Mouse (Mus musculus): ENCODE data around the gene Pms1. TPM values are rescaled to one million over a fixed set of nuclear protein-coding genes. Genes with fewer than 3 reads are reported as not detected.
"Not testable (repeated sequence)": the region's sequence is repeated elsewhere in the genome, so short reads cannot be mapped to it uniquely, and the experiment has no call there.

Gene Pms1
- 6.3 and 7.2 TPM in 2 replicates for polyA plus RNA-seq (2015; fragmentation: Nextera tagmentation; extraction: Ambion mirVana)

DNA sequence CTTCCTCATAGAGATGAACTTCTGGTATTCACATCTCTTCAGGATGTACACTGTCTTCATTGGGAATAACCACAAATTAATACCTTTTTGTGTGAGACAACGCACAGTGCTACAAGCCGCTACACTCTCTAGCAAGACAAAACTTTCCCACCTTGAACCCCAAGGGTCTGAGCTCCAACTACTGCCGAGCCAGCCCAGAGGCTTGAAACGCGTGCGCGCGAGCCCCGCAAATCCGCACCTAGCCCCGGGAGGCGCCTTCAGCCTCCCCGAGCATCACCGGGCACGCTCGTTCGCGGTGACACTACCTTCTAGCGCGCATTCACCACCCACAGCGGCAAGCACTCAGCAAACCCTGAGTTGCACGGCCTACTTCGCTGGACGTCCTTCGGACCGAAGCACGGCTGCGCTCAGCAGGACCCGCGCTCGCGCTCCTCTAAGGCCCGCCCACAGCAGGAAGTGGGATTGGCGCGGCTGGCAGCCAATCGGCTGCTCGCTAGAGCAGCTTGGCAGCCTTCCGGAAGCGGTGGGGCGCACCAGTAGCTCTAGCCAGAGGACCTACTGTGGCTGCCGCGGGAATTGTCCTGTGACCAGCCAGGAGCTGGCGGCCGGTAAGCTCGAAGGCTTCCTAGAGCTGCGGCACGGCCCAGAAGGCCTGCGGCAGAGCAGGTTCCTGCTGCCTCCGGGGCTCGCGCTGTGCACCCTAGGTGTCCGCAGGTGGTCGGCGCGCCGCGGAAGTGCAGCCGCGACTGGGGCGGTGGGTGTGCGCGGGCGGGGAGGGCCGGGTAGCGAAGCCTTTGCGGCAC, at the start of gene Pms1, which contains the start of the genes Ormdl1 and Gm28778:
Pms1 (minus strand) TSS at position 438 of the 803 bp plus-strand sequence.
Ormdl1 (plus strand) TSS at position 515 of the 803 bp plus-strand sequence.
Gm28778 (plus strand) TSS at position 531 of the 803 bp plus-strand sequence.
- Histone ChIP-seq H3K9ac (ENCODE audit: low read depth, low read length) (peak within 1 kb of the TSS; percentile 80), H3K4me3 (ENCODE audit: low read depth, low read length) (peak within 1 kb of the TSS; percentile 77), H3K27ac (ENCODE audit: low read length) (peak within 1 kb of the TSS; percentile 88), H3K9me3 (replicated peaks; ENCODE audit: control insufficient read depth, low read length) (no peaks in the 10 kb centered on the region), H3K4me1 (ENCODE audit: control insufficient read depth, low read depth, low read length) (peaks cover 6% of the 10 kb centered on the region; the same call in 1 of the 2 replicates), H3K27me3 (ENCODE audit: control insufficient read depth, insufficient read depth, low read depth, low read length) (no peaks in the 10 kb centered on the region), H3K4me2 (ENCODE audit: low read depth, low read length) (peak within 1 kb of the TSS; percentile 87), H3K36me3 (ENCODE audit: control insufficient read depth, insufficient read depth) (no peaks in the 10 kb centered on the region; the same call in none of the 2 replicates)
- under 1% methylated on average over 66 of the region's 66 CpGs for whole genome bisulfite sequencing (ENCODE audit: insufficient replicate concordance)
- ATAC-seq (ENCODE audit: low read depth), result peak; percentile 100

- Histone ChIP-seq H3K9me3 (replicated peaks; ENCODE audit: control insufficient read depth, low read length) (no peaks in the 10 kb centered on the region), H3K4me1 (ENCODE audit: control insufficient read depth, low read depth, low read length) (peaks cover 2% of the 10 kb centered on the region), H3K4me2 (ENCODE audit: low read depth, low read length) (no peak overlapping the region), H3K36me3 (ENCODE audit: control insufficient read depth, insufficient read depth) (peaks cover 5% of the 10 kb centered on the region), H3K9ac (ENCODE audit: low read depth, low read length) (no peak overlapping the region), H3K27me3 (ENCODE audit: control insufficient read depth, insufficient read depth, low read depth, low read length) (no peaks in the 10 kb centered on the region), H3K27ac (ENCODE audit: low read length) (no peak overlapping the region), H3K4me3 (ENCODE audit: low read depth, low read length) (no peak overlapping the region)
- WGBS (ENCODE audit: insufficient replicate concordance), result 84% methylated on average over 2 of the region's 2 CpGs
- no peak for ATAC-seq (ENCODE audit: low read depth)
These were observed 44.3 kb upstream of the Pms1 start for GRCm38 (mm10) chr1:53341071-53341470.

GRCm38 (mm10) chr1:53337403-53337802, 40.6 kb upstream of the Pms1 start:
- peaks cover 11% of the 10 kb centered on the region for H3K4me1 ChIP-seq (ENCODE audit: control insufficient read depth, low read depth, low read length)
- H3K4me2 ChIP-seq (ENCODE audit: low read depth, low read length); H3K9me3 ChIP-seq (replicated peaks; ENCODE audit: control insufficient read depth, low read length); H3K4me3 ChIP-seq (ENCODE audit: low read depth, low read length); H3K36me3 ChIP-seq (ENCODE audit: control insufficient read depth, insufficient read depth); H3K27ac ChIP-seq (ENCODE audit: low read length); H3K27me3 ChIP-seq (ENCODE audit: control insufficient read depth, insufficient read depth, low read depth, low read length); H3K9ac ChIP-seq (ENCODE audit: low read depth, low read length): not testable (repeated sequence)
- ATAC-seq (ENCODE audit: low read depth), result 0 out of 2 replicates have a peak, but pooled peaks have one; percentile 49
- 24% methylated on average over 2 of the region's 2 CpGs for WGBS (ENCODE audit: insufficient replicate concordance)

DNA sequence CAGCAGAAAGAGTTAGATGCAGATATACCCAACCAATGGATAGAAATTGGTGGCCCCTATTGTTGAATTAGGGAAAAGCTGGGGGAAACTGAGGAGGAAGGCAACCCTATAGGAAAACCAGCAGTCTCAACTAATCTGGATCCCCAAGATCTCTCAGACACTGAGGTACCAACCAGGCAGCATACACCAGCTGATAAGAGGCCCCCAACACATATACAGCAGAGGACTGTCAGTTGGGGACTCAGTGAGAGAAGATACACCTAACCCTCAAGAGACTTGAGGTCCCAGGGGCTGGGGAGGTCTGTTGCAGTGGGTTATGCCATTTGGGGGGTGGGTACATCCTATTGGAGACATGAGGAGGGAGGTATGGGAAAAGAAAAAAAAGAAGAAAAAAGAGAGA, 38.6 kb upstream of the Pms1 start:
- Histone ChIP-seq H3K27me3 (ENCODE audit: control insufficient read depth, insufficient read depth, low read depth, low read length) (no peaks in the 10 kb centered on the region), H3K9me3 (replicated peaks; ENCODE audit: control insufficient read depth, low read length) (no peaks in the 10 kb centered on the region), H3K36me3 (ENCODE audit: control insufficient read depth, insufficient read depth) (no peaks in the 10 kb centered on the region), H3K4me2 (ENCODE audit: low read depth, low read length) (peak overlapping the region; percentile 3; the same call in 1 of the 2 replicates), H3K9ac (ENCODE audit: low read depth, low read length) (no peak overlapping the region; the same call in 1 of the 2 replicates), H3K4me1 (ENCODE audit: control insufficient read depth, low read depth, low read length) (peaks cover 11% of the 10 kb centered on the region), H3K27ac (ENCODE audit: low read length) (peak overlapping the region; percentile 44; the same call in 1 of the 2 replicates), H3K4me3 (ENCODE audit: low read depth, low read length) (no peak overlapping the region)
- peak; percentile 78 for ATAC-seq (ENCODE audit: low read depth)

GRCm38 (mm10) chr1:53333527-53333926, 36.7 kb upstream of the Pms1 start:
- peak; percentile 60 for ATAC-seq (ENCODE audit: low read depth)

GRCm38 (mm10) chr1:53324827-53325494, 28.1 kb upstream of the Pms1 start:
- Histone ChIP-seq H3K27ac (ENCODE audit: low read length) (no peak overlapping the region), H3K4me3 (ENCODE audit: low read depth, low read length) (no peak overlapping the region), H3K4me2 (ENCODE audit: low read depth, low read length) (no peak overlapping the region), H3K4me1 (ENCODE audit: control insufficient read depth, low read depth, low read length) (peaks cover 3% of the 10 kb centered on the region; the same call in 1 of the 2 replicates), H3K36me3 (ENCODE audit: control insufficient read depth, insufficient read depth) (no peaks in the 10 kb centered on the region), H3K27me3 (ENCODE audit: control insufficient read depth, insufficient read depth, low read depth, low read length) (no peaks in the 10 kb centered on the region), H3K9me3 (replicated peaks; ENCODE audit: control insufficient read depth, low read length) (no peaks in the 10 kb centered on the region), H3K9ac (ENCODE audit: low read depth, low read length) (no peak overlapping the region)
- 80% methylated on average over 5 of the region's 5 CpGs for WGBS (ENCODE audit: insufficient replicate concordance)
- no peak for ATAC-seq (ENCODE audit: low read depth)

More at GRCm38 (mm10) chr1:53333527-53333926, 36.7 kb upstream of the Pms1 start:
- H3K4me2 ChIP-seq (ENCODE audit: low read depth, low read length); H3K36me3 ChIP-seq (ENCODE audit: control insufficient read depth, insufficient read depth); H3K27me3 ChIP-seq (ENCODE audit: control insufficient read depth, insufficient read depth, low read depth, low read length); H3K27ac ChIP-seq (ENCODE audit: low read length); H3K9me3 ChIP-seq (replicated peaks; ENCODE audit: control insufficient read depth, low read length); H3K9ac ChIP-seq (ENCODE audit: low read depth, low read length); H3K4me3 ChIP-seq (ENCODE audit: low read depth, low read length): not testable (repeated sequence)
- H3K4me1 ChIP-seq (ENCODE audit: control insufficient read depth, low read depth, low read length), result peaks cover 11% of the 10 kb centered on the region
- WGBS (ENCODE audit: insufficient replicate concordance), result 30% methylated on average over 5 of the region's 5 CpGs

DNA sequence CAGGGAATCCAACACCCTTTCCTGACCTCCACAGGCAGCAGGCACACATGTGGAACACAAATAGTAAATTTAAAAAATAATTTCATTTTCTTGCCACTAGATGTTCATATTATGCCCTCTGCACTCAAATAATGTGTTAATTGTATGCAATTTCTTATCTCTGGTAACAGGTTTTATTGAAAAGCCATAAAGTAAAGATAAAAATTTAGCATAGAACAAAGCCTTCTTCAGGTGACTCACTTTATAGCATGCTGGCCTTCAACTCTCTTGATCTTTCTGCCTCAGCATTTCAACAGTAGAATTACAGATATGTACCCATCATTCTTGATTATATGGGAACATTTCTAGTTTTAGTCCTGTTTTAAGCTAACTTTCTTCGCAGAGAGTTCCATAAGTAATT, 27.5 kb upstream of the Pms1 start:
- WGBS (ENCODE audit: insufficient replicate concordance), result 87% methylated on average over 1 of the region's 1 CpGs
- Histone ChIP-seq H3K4me3 (ENCODE audit: low read depth, low read length) (no peak overlapping the region), H3K36me3 (ENCODE audit: control insufficient read depth, insufficient read depth) (no peaks in the 10 kb centered on the region), H3K27ac (ENCODE audit: low read length) (no peak overlapping the region), H3K9me3 (replicated peaks; ENCODE audit: control insufficient read depth, low read length) (no peaks in the 10 kb centered on the region), H3K27me3 (ENCODE audit: control insufficient read depth, insufficient read depth, low read depth, low read length) (no peaks in the 10 kb centered on the region), H3K9ac (ENCODE audit: low read depth, low read length) (no peak overlapping the region), H3K4me1 (ENCODE audit: control insufficient read depth, low read depth, low read length) (peaks cover 3% of the 10 kb centered on the region; the same call in 1 of the 2 replicates), H3K4me2 (ENCODE audit: low read depth, low read length) (no peak overlapping the region)
- ATAC-seq (ENCODE audit: low read depth), result no peak

- Histone ChIP-seq H3K4me1 (ENCODE audit: control insufficient read depth, low read depth, low read length) (peaks cover 3% of the 10 kb centered on the region; the same call in 1 of the 2 replicates), H3K9ac (ENCODE audit: low read depth, low read length) (no peak overlapping the region), H3K27me3 (ENCODE audit: control insufficient read depth, insufficient read depth, low read depth, low read length) (no peaks in the 10 kb centered on the region), H3K27ac (ENCODE audit: low read length) (no peak overlapping the region), H3K4me3 (ENCODE audit: low read depth, low read length) (no peak overlapping the region), H3K36me3 (ENCODE audit: control insufficient read depth, insufficient read depth) (no peaks in the 10 kb centered on the region; the same call in none of the 2 replicates), H3K9me3 (replicated peaks; ENCODE audit: control insufficient read depth, low read length) (no peaks in the 10 kb centered on the region), H3K4me2 (ENCODE audit: low read depth, low read length) (no peak overlapping the region)
- WGBS (ENCODE audit: insufficient replicate concordance), result 85% methylated on average over 5 of the region's 5 CpGs
- no peak for ATAC-seq (ENCODE audit: low read depth)
These were observed 26.4 kb upstream of the Pms1 start for GRCm38 (mm10) chr1:53323254-53323653.
